In genomic region chr2:30702711-30703110, GRCm38 (mm10) we compare ENCODE assay signal across 9 mouse cellular contexts.
DNase-seq lines count a peak whose midpoint lies in the region; ATAC-seq and TF ChIP-seq lines count a peak whose summit lies in the region.
"Had no signal": no experiment of that assay in that cellular context is flagged by ENCODE, and none has a peak within 500 bp of the region (broad histone marks: within the 10 kb centered on the region; RNA-seq: fewer than 3 reads in every experiment).

No protein-coding gene starts in this region.

- no peak overlapping the region for H3K4me2 ChIP-seq in forebrain, embryonic 11.5 days (ENCODE audit: low read depth, low read length, severe bottlenecking)
- H3K4me2 ChIP-seq in hindbrain, embryonic 13.5 days = no peak overlapping the region
- H3K4me2 ChIP-seq in midbrain, postnatal 0 days (ENCODE audit: low read depth, low read length, poor library complexity, severe bottlenecking) = no peak overlapping the region

- H3K9ac ChIP-seq in forebrain, embryonic 11.5 days (ENCODE audit: low read length) = peak overlapping the region; percentile 27; the same call in 1 of the 2 replicates
- peak overlapping the region; percentile 21; the same call in 1 of the 2 replicates for H3K9ac ChIP-seq in hindbrain, embryonic 13.5 days
- H3K9ac ChIP-seq in midbrain, postnatal 0 days (replicated peaks; ENCODE audit: low read length, poor library complexity, severe bottlenecking) = no peak overlapping the region
- H3K9ac ChIP-seq: liver, embryonic 14.5 days had no signal

- H3K9me3 ChIP-seq in forebrain, embryonic 11.5 days (ENCODE audit: control insufficient read depth, low read length) = no peaks in the 10 kb centered on the region
- H3K9me3 ChIP-seq in hindbrain, embryonic 13.5 days = peaks cover 4% of the 10 kb centered on the region; the same call in 1 of the 2 replicates
- H3K9me3 ChIP-seq in midbrain, postnatal 0 days (ENCODE audit: low read length) = no peaks in the 10 kb centered on the region

- ATAC-seq in forebrain, embryonic 11.5 days (replicated peaks; ENCODE audit: low FRiP score) = no peak
- no peak for ATAC-seq in hindbrain, embryonic 13.5 days (ENCODE audit: low FRiP score)
- no peak for ATAC-seq in midbrain, postnatal 0 days (ENCODE audit: low FRiP score)

- intact Hi-C loops in left cerebral cortex, adult 2 months (cut with DNase I) = no loop called here

- peaks cover 15% of the 10 kb centered on the region for H3K4me1 ChIP-seq in forebrain, embryonic 11.5 days (replicated peaks; ENCODE audit: control insufficient read depth, insufficient read depth, low read length)
- H3K4me1 ChIP-seq in hindbrain, embryonic 13.5 days (replicated peaks) = peaks cover 54% of the 10 kb centered on the region
- peaks cover 14% of the 10 kb centered on the region for H3K4me1 ChIP-seq in midbrain, postnatal 0 days (ENCODE audit: insufficient read depth, low read length)

- H3K27ac ChIP-seq in left cerebral cortex, adult 2 months = peak overlapping the region; percentile 45
- H3K27ac ChIP-seq in forebrain, embryonic 11.5 days (ENCODE audit: low read depth, low read length) = peak overlapping the region; percentile 50
- peak overlapping the region; percentile 74 for H3K27ac ChIP-seq in hindbrain, embryonic 13.5 days
- H3K27ac ChIP-seq in midbrain, postnatal 0 days (ENCODE audit: low read depth, low read length) = peak overlapping the region; percentile 58; the same call in 1 of the 2 replicates
- H3K27ac ChIP-seq: liver, embryonic 14.5 days had no signal

- WGBS in forebrain, embryonic 11.5 days = 22% methylated on average over 7 of the region's 7 CpGs
- WGBS in hindbrain, embryonic 13.5 days = 12% methylated on average over 7 of the region's 7 CpGs
- WGBS in midbrain, postnatal 0 days = 12% methylated on average over 7 of the region's 7 CpGs

- no peaks in the 10 kb centered on the region for H3K27me3 ChIP-seq in forebrain, embryonic 11.5 days (ENCODE audit: control insufficient read depth, insufficient read depth, low read length)
- no peaks in the 10 kb centered on the region for H3K27me3 ChIP-seq in hindbrain, embryonic 13.5 days
- H3K27me3 ChIP-seq in midbrain, postnatal 0 days (ENCODE audit: insufficient read depth, low read length) = no peaks in the 10 kb centered on the region

- H3K36me3 ChIP-seq in forebrain, embryonic 11.5 days (ENCODE audit: control insufficient read depth, insufficient read depth, low read length) = no peaks in the 10 kb centered on the region
- H3K36me3 ChIP-seq in hindbrain, embryonic 13.5 days = no peaks in the 10 kb centered on the region
- no peaks in the 10 kb centered on the region for H3K36me3 ChIP-seq in midbrain, postnatal 0 days (ENCODE audit: insufficient read depth, low read length)

- DNase-seq in left cerebral cortex, adult 2 months (ENCODE audit: extremely low spot score in 1 of 2, low spot score in 2 of 2) = no peak
- DNase-seq in left cerebral cortex, adult 18-20 months (ENCODE audit: low spot score in 2 of 2) = no peak
- DNase-seq in forebrain, embryonic 11.5 days (ENCODE audit: low spot score) = peak; percentile 47
- peak; percentile 36 for DNase-seq in midbrain, postnatal 0 days (ENCODE audit: low spot score)
- no peak for DNase-seq in adrenal gland, postnatal 10 days
- no peak for DNase-seq in thymus, postnatal 10 days (ENCODE audit: low spot score in 2 of 2)
- no peak for DNase-seq in retina, embryonic 14.5 days (ENCODE audit: low spot score)

- no peak; the same call in 1 of the 2 replicates for TF ChIP-seq CTCF in left cerebral cortex, adult 2 months (IDR thresholded peaks at IDR 0.05)
- TF ChIP-seq CTCF in midbrain, postnatal 0 days (IDR thresholded peaks at IDR 0.05) = no peak

- H3K4me3 ChIP-seq in left cerebral cortex, adult 2 months = no peak overlapping the region
- no peak overlapping the region for H3K4me3 ChIP-seq in forebrain, embryonic 11.5 days (ENCODE audit: low read depth, low read length)
- H3K4me3 ChIP-seq in hindbrain, embryonic 13.5 days = no peak overlapping the region
- no peak overlapping the region for H3K4me3 ChIP-seq in midbrain, postnatal 0 days (ENCODE audit: low read depth, low read length)

Comparison
In these comparisons a context has a peak if more than half of its experiments do, and no peak if none do; other contexts are left out.
1. DNase-seq: peak in forebrain, embryonic 11.5 days (single experiment) and midbrain, postnatal 0 days (single experiment); none in left cerebral cortex, adult 2 months (0 of 2), left cerebral cortex, adult 18-20 months (0 of 2), adrenal gland, postnatal 10 days (single experiment), thymus, postnatal 10 days (0 of 2) and retina, embryonic 14.5 days (single experiment).
2. Peak in every context shown above with its lines, with median percentiles within 50 percentile points of each other: H3K27ac ChIP-seq.